In genomic region chr2:168472899-168473298, GRCm38 (mm10) we compare ENCODE assay signal across 8 mouse cellular contexts.
DNase-seq lines count a peak whose midpoint lies in the region.

No protein-coding gene starts in this region.

- H3K4me3 ChIP-seq in megakaryocyte, embryonic 14.5 days (replicated peaks) = peak overlapping the region; percentile 94

- peak; percentile 74 to 89 for DNase-seq in adrenal gland, adult (ENCODE audit: inconsistent age in 2 of 2, low spot score in 1 of 2)
- DNase-seq in cerebellum, postnatal 36 days = peak; percentile 65 to 67
- DNase-seq in gastrocnemius, postnatal 14 days = peak; percentile 51
- peak; percentile 94 for DNase-seq in induced T-regulatory cell, adult 2 months (ENCODE audit: low read depth)
- DNase-seq in left cerebral cortex, postnatal 14 days (ENCODE audit: low spot score in 2 of 2) = peak; percentile 48 to 59
- DNase-seq in right cerebral cortex, postnatal 25 days = peak; percentile 14
- peak; percentile 59 to 66 for DNase-seq in urinary bladder, postnatal 36 days (ENCODE audit: low spot score in 2 of 2)

- peaks cover 28% of the 10 kb centered on the region for H3K4me1 ChIP-seq in megakaryocyte, embryonic 14.5 days

- intact Hi-C loops in gastrocnemius, postnatal 14 days (cut with DNase I; ENCODE audit: low total_unique reads) = no loop called here
- intact Hi-C loops in left cerebral cortex, postnatal 14 days (cut with DNase I) = no loop called here

- H3K9me3 ChIP-seq in megakaryocyte, embryonic 14.5 days = no peaks in the 10 kb centered on the region

- H3K27me3 ChIP-seq in megakaryocyte, embryonic 14.5 days (replicated peaks) = peaks cover 54% of the 10 kb centered on the region

- peaks cover 5% of the 10 kb centered on the region for H3K36me3 ChIP-seq in megakaryocyte, embryonic 14.5 days (replicated peaks; ENCODE audit: low read length)

Comparison
In these comparisons a context has a peak if more than half of its experiments do, and no peak if none do; other contexts are left out.
1. Peak in every context shown above with its lines: DNase-seq and H3K4me3 ChIP-seq.
2. DNase-seq: peak in every context shown above with its lines; median percentile 94 in induced T-regulatory cell, adult 2 months; 82 in adrenal gland, adult; 66 in cerebellum, postnatal 36 days; 62 in urinary bladder, postnatal 36 days; 54 in left cerebral cortex, postnatal 14 days; 51 in gastrocnemius, postnatal 14 days; 14 in right cerebral cortex, postnatal 25 days.